Mouse (Mus musculus) stomach, embryonic 16.5 days (tissue): ENCODE measurements around the gene Pltp. TPM values are rescaled to one million over a fixed set of nuclear protein-coding genes. Genes with fewer than 3 reads are reported as not detected.
A peak's percentile ranks its signal among the peaks of the same experiment; 100 is the strongest.
"Not testable (repeated sequence)": the region's sequence is repeated elsewhere in the genome, so short reads cannot be mapped to it uniquely, and the experiment has no call there.

Source experiments
- ATAC-seq: fragments of 200-750 bp; cut with Nextera tagmentation; 2 replicates; pipeline ENCODE4 v1.8.0; 2017; ENCODE audit warnings: moderate number of reproducible peaks, moderate TSS enrichment; ENCODE audit not compliant: insufficient read depth, low FRiP score
- H3K27ac ChIP-seq: fragments of 300-500 bp; sonication (generic); 2 replicates; pipeline ENCODE4 v1.5.1; 2014; ENCODE audit warnings: low read length
- H3K27me3 ChIP-seq: fragments of 300-500 bp; sonication (generic); 2 replicates; pipeline ENCODE4 v1.6.1; 2014; ENCODE audit warnings: low read length, control low read depth, mixed read lengths; ENCODE audit not compliant: control insufficient read depth, insufficient read depth
- H3K36me3 ChIP-seq: fragments of 300-500 bp; sonication (generic); 2 replicates; pipeline ENCODE4 v1.6.1; 2014; ENCODE audit warnings: low read length; ENCODE audit not compliant: control insufficient read depth, insufficient read depth
- H3K4me1 ChIP-seq: fragments of 300-500 bp; sonication (generic); 2 replicates; pipeline ENCODE4 v1.6.1; 2014; ENCODE audit warnings: low read length, control low read depth, mixed read lengths; ENCODE audit not compliant: control insufficient read depth, insufficient read depth
- H3K4me2 ChIP-seq: fragments of 300-500 bp; sonication (generic); 2 replicates; pipeline ENCODE4 v1.6.1; 2014; ENCODE audit warnings: low read depth, low read length, mixed read lengths
- H3K4me3 ChIP-seq: fragments of 300-500 bp; sonication (generic); replicated peaks from 2 replicates; pipeline ENCODE4 v1.5.1; 2014; ENCODE audit warnings: mild to moderate bottlenecking, low read length
- H3K9ac ChIP-seq: fragments of 300-500 bp; sonication (generic); 2 replicates; pipeline ENCODE4 v1.6.1; 2014; ENCODE audit warnings: low read length
- H3K9me3 ChIP-seq: fragments of 300-500 bp; sonication (generic); replicated peaks from 2 replicates; pipeline ENCODE4 v1.6.1; 2016; ENCODE audit warnings: low read length, control low read depth; ENCODE audit not compliant: control insufficient read depth
- WGBS: fragments of 180-500 bp; shearing (Covaris S2); extraction: QIAGEN DNeasy Blood & Tissue Kit; methylation state at CpG from one replicate; pipeline ENCODE4 v1.1.7; 2014; 5-methylcytosine and 5-hydroxymethylcytosine counted together
- polyA plus RNA-seq: library from polyadenylated mRNA; unstranded; fragments of >200 nt; fragmentation: Nextera tagmentation; extraction: Ambion mirVana; gene quantifications from 2 replicates; pipeline ENCODE4 v1.2.1, GENCODE M21; 2015

Pltp gene
- polyA plus RNA-seq, 1 experiment from 2014 or later: 60.1 TPM

GRCm38 (mm10) chr2:164813557-164813956, 44.0 kb downstream of the Pltp start:
- no peak overlapping the region for H3K9ac ChIP-seq
- 0 out of 2 replicates have a peak, but pooled peaks cover 2% of the 10 kb centered on the region for H3K36me3 ChIP-seq
- no peaks in the 10 kb centered on the region for H3K27me3 ChIP-seq
- H3K4me2 ChIP-seq: no peak overlapping the region
- H3K4me3 ChIP-seq: no peak overlapping the region
- no peaks in the 10 kb centered on the region for H3K9me3 ChIP-seq
- H3K27ac ChIP-seq: no peak overlapping the region
- 0 out of 2 replicates have a peak, but pooled peaks cover 7% of the 10 kb centered on the region for H3K4me1 ChIP-seq
- 58% methylated on average over 2 of the region's 2 CpGs for WGBS
- no peak for ATAC-seq

- Histone ChIP-seq H3K4me1 (peaks cover 16% of the 10 kb centered on the region), H3K4me2 (peak overlapping the region; percentile 74; the same call in 1 of the 2 replicates), H3K9me3 (no peaks in the 10 kb centered on the region), H3K4me3 (no peak overlapping the region), H3K9ac (no peak overlapping the region), H3K27me3 (no peaks in the 10 kb centered on the region), H3K36me3 (0 out of 2 replicates have a peak, but pooled peaks cover 4% of the 10 kb centered on the region), H3K27ac (peak overlapping the region; percentile 4; the same call in 1 of the 2 replicates)
- no peak for ATAC-seq
- WGBS: 68% methylated on average over 7 of the region's 7 CpGs
Measured at GRCm38 (mm10) chr2:164806614-164807013, 50.9 kb downstream of the Pltp start.

GRCm38 (mm10) chr2:164805332-164805718, 52.2 kb downstream of the Pltp start:
- H3K27ac ChIP-seq: peak overlapping the region; percentile 89
- ATAC-seq: peak; percentile 24
- H3K9me3 ChIP-seq: no peaks in the 10 kb centered on the region
- H3K9ac ChIP-seq: peak overlapping the region; percentile 80
- 0 out of 2 replicates have a peak, but pooled peaks cover 4% of the 10 kb centered on the region for H3K36me3 ChIP-seq
- WGBS: under 1% methylated on average over 21 of the region's 21 CpGs
- peaks cover 16% of the 10 kb centered on the region for H3K4me1 ChIP-seq
- H3K4me3 ChIP-seq: peak overlapping the region; percentile 96
- H3K4me2 ChIP-seq: peak overlapping the region; percentile 74
- H3K27me3 ChIP-seq: no peaks in the 10 kb centered on the region

GRCm38 (mm10) chr2:164804533-164805331, 52.8 kb downstream of the Pltp start, which contains the start of the genes Acot8 and Zswim3:
Gene Acot8, minus strand, starts transcription at chr2:164804882.
Gene Zswim3, plus strand, starts transcription at chr2:164805098.
- Histone ChIP-seq H3K36me3 (0 out of 2 replicates have a peak, but pooled peaks cover 4% of the 10 kb centered on the region), H3K27ac (peak within 1 kb of the TSS; percentile 91), H3K9me3 (no peaks in the 10 kb centered on the region), H3K27me3 (no peaks in the 10 kb centered on the region), H3K4me2 (peak within 1 kb of the TSS; percentile 76), H3K4me3 (peak within 1 kb of the TSS; percentile 96), H3K9ac (peak within 1 kb of the TSS; percentile 94), H3K4me1 (peaks cover 16% of the 10 kb centered on the region)
- WGBS: under 1% methylated on average over 47 of the region's 47 CpGs
- peak; percentile 97 for ATAC-seq

GRCm38 (mm10) chr2:164803921-164804313, 53.6 kb downstream of the Pltp start:
- Histone ChIP-seq H3K27ac (no peak overlapping the region; the same call in 1 of the 2 replicates), H3K4me1 (peaks cover 16% of the 10 kb centered on the region), H3K4me2 (peak overlapping the region; percentile 76), H3K9ac (peak overlapping the region; percentile 94), H3K27me3 (no peaks in the 10 kb centered on the region), H3K4me3 (peak overlapping the region; percentile 96), H3K36me3 (0 out of 2 replicates have a peak, but pooled peaks cover 4% of the 10 kb centered on the region), H3K9me3 (no peaks in the 10 kb centered on the region)
- 40% methylated on average over 1 of the region's 1 CpGs for WGBS
- no peak for ATAC-seq

GRCm38 (mm10) chr2:164803201-164803920, 54.1 kb downstream of the Pltp start:
- WGBS: 86% methylated on average over 16 of the region's 16 CpGs
- H3K9ac ChIP-seq: peak overlapping the region; percentile 94
- H3K9me3 ChIP-seq: no peaks in the 10 kb centered on the region
- H3K4me2 ChIP-seq: peak overlapping the region; percentile 76
- no peaks in the 10 kb centered on the region for H3K27me3 ChIP-seq
- no peak for ATAC-seq
- H3K36me3 ChIP-seq: no peaks in the 10 kb centered on the region
- peaks cover 16% of the 10 kb centered on the region for H3K4me1 ChIP-seq
- peak overlapping the region; percentile 96 for H3K4me3 ChIP-seq
- H3K27ac ChIP-seq: peak overlapping the region; percentile 6; the same call in 1 of the 2 replicates

- H3K4me1 ChIP-seq: peaks cover 9% of the 10 kb centered on the region
- no peaks in the 10 kb centered on the region for H3K9me3 ChIP-seq
- 0 out of 2 replicates have a peak, but pooled peaks cover 4% of the 10 kb centered on the region for H3K36me3 ChIP-seq
- no peak overlapping the region for H3K4me3 ChIP-seq
- ATAC-seq: no peak
- no peak overlapping the region for H3K27ac ChIP-seq
- H3K27me3 ChIP-seq: no peaks in the 10 kb centered on the region
- no peak overlapping the region for H3K9ac ChIP-seq
- H3K4me2 ChIP-seq: no peak overlapping the region
- 90% methylated on average over 13 of the region's 13 CpGs for WGBS
Measured at GRCm38 (mm10) chr2:164800252-164801004, 57.1 kb downstream of the Pltp start.

- not testable (repeated sequence) for H3K27ac ChIP-seq, H3K9me3 ChIP-seq, H3K36me3 ChIP-seq, H3K27me3 ChIP-seq, ATAC-seq, H3K4me3 ChIP-seq, H3K4me1 ChIP-seq, H3K4me2 ChIP-seq, H3K9ac ChIP-seq
- 79% methylated on average over 6 of the region's 6 CpGs for WGBS
Measured at GRCm38 (mm10) chr2:164798554-164798953, 59.0 kb downstream of the Pltp start.
